Mouse (Mus musculus) neural tube, embryonic 12.5 days (tissue): ENCODE measurements around the gene Rprd2. TPM values are rescaled to one million over a fixed set of nuclear protein-coding genes. Genes with fewer than 3 reads are reported as not detected.

Experiments
- ATAC-seq: fragments of 200-750 bp; cut with Nextera tagmentation; 2 replicates; pipeline ENCODE4 v1.8.0; 2017; ENCODE audit warnings: low read depth, mild to moderate bottlenecking, moderate TSS enrichment, moderate library complexity; ENCODE audit not compliant: low FRiP score
- H3K27ac ChIP-seq: fragments of 300-500 bp; sonication (generic); 2 replicates; pipeline ENCODE4 v1.5.1; 2016
- H3K27me3 ChIP-seq: fragments of 300-500 bp; sonication (generic); replicated peaks from 2 replicates; pipeline ENCODE4 v1.6.1; 2016; ENCODE audit warnings: mild to moderate bottlenecking
- H3K36me3 ChIP-seq: fragments of 300-500 bp; sonication (generic); 2 replicates; pipeline ENCODE4 v1.6.1; 2016; ENCODE audit warnings: mild to moderate bottlenecking
- H3K4me1 ChIP-seq: fragments of 300-500 bp; sonication (generic); 2 replicates; pipeline ENCODE4 v1.6.1; 2016
- H3K4me2 ChIP-seq: fragments of 300-500 bp; sonication (generic); replicated peaks from 2 replicates; pipeline ENCODE4 v1.6.1; 2016; ENCODE audit warnings: mild to moderate bottlenecking
- H3K4me3 ChIP-seq: fragments of 300-500 bp; sonication (generic); 2 replicates; pipeline ENCODE4 v1.5.1; 2016
- H3K9ac ChIP-seq: fragments of 300-500 bp; sonication (generic); 2 replicates; pipeline ENCODE4 v1.6.1; 2016; ENCODE audit warnings: mild to moderate bottlenecking
- H3K9me3 ChIP-seq: fragments of 300-500 bp; sonication (generic); 2 replicates; pipeline ENCODE4 v1.6.1; 2016; ENCODE audit warnings: mild to moderate bottlenecking
- WGBS: fragments of 180-500 bp; shearing (Covaris S2); methylation state at CpG from one replicate; pipeline ENCODE4 v1.1.7; 2016; 5-methylcytosine and 5-hydroxymethylcytosine counted together
- microRNA-seq: library from miRNA; unstranded; fragments of <30 nt; microRNA quantifications from one replicate; pipeline ENCODE4, GENCODE M21; 2017
- polyA plus RNA-seq: library from polyadenylated mRNA; unstranded; fragments of >200 nt; fragmentation: Nextera tagmentation; extraction: Ambion mirVana; gene quantifications from 2 replicates; pipeline ENCODE4 v1.2.1, GENCODE M21; 2016

Rprd2 gene
- polyA plus RNA-seq, 1 experiment from 2014 or later: 26.2 TPM

DNA sequence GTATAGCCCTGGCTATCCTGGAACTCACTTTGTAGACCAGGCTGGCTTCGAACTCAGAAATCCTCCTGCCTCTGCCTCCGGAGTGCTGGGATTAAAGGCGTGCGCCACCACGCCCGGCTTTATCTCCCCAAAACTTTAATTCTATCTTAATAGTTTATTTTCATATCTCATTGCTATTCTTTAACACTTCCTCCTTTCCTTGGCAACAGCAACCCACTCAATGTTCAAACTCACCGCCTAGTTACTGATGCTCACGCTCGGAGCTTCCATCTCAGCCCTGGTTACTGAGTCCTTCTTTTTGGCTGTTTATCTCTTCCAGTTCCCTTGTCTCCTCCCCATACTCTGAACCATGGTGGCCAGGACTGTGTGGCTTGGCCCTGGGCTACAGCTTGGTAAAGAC, 86.4 kb downstream of the Rprd2 start:
- Histone ChIP-seq H3K4me2 (no peak overlapping the region), H3K9me3 (no peaks in the 10 kb centered on the region), H3K4me1 (no peaks in the 10 kb centered on the region), H3K4me3 (no peak overlapping the region), H3K9ac (no peak overlapping the region), H3K27ac (no peak overlapping the region), H3K36me3 (peaks cover 20% of the 10 kb centered on the region), H3K27me3 (no peaks in the 10 kb centered on the region)
- WGBS: 97% methylated on average over 9 of the region's 9 CpGs
- ATAC-seq: no peak

DNA sequence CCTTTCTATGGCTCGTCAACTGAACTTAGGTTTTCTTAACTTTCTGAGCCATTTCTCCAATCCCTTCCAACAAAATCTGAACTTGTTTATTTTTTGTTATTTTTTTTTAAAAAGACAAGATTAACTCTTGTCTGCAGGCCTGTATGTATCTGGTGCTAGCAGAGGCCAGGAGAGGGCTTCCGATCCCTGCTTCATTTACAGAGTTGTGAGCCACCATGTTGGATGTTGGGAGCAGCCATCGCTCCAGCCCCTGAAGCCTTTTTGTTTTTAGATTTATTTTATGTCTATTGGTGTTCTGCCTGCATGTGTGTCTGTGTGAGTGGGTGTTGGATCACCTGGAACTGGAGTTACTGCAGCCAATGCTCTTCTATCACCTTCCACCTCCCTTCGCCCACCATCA, 86.9 kb downstream of the Rprd2 start:
- no peaks in the 10 kb centered on the region for H3K27me3 ChIP-seq
- H3K4me3 ChIP-seq: no peak overlapping the region
- H3K9ac ChIP-seq: no peak overlapping the region
- WGBS: 94% methylated on average over 4 of the region's 4 CpGs
- H3K9me3 ChIP-seq: no peaks in the 10 kb centered on the region
- no peaks in the 10 kb centered on the region for H3K4me1 ChIP-seq
- no peak overlapping the region for H3K4me2 ChIP-seq
- no peak overlapping the region for H3K27ac ChIP-seq
- no peak for ATAC-seq
- H3K36me3 ChIP-seq: peaks cover 17% of the 10 kb centered on the region

DNA sequence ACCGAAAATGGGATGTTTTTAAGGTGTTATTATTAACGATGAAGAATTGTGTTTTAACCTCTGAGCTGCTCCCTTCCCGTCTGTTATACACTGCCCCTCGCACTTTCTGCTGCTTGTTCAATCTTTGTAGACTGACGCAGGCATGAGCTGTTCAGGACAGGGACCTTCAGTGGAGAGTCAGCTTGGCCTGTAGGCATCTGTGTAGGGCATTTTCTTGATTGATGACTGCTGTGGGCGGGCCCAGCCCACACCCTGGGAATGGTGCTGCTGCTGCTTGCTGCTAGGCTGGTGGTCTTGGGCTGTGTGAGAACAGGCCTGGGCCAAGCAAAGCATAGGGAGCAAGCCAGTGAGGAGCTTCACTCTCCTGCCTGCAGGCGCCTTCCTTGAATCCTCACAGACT, 88.2 kb downstream of the Rprd2 start:
- Histone ChIP-seq H3K36me3 (peaks cover 10% of the 10 kb centered on the region; the same call in 1 of the 2 replicates), H3K9me3 (no peaks in the 10 kb centered on the region), H3K27ac (no peak overlapping the region), H3K4me1 (no peaks in the 10 kb centered on the region), H3K4me2 (no peak overlapping the region), H3K4me3 (no peak overlapping the region), H3K9ac (no peak overlapping the region), H3K27me3 (no peaks in the 10 kb centered on the region)
- 73% methylated on average over 7 of the region's 7 CpGs for WGBS
- no peak for ATAC-seq

DNA sequence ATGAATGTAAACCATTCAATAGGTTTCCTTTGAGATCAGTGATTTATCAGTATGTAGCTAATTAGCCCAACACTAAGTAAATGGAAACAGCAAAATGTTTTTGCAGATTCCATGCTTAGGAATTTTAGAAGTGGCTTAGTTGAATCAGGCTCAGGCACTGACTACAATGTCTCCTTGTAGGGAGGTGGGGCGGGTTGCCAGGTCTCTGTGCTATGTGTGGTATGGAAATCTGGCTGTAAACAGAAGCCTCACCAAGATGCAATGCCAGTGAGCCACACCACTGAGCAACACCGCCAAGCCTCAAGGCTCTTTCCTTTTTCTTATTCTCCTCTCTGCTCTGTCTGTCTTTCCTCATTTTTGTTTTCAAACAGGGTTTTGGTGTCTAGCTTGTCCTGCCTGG, 89.8 kb downstream of the Rprd2 start:
- WGBS: 90% methylated on average over 2 of the region's 2 CpGs
- Histone ChIP-seq H3K9ac (no peak overlapping the region), H3K4me1 (no peaks in the 10 kb centered on the region), H3K4me3 (no peak overlapping the region), H3K27me3 (no peaks in the 10 kb centered on the region), H3K4me2 (no peak overlapping the region), H3K9me3 (no peaks in the 10 kb centered on the region), H3K27ac (no peak overlapping the region), H3K36me3 (no peaks in the 10 kb centered on the region)
- no peak for ATAC-seq

DNA sequence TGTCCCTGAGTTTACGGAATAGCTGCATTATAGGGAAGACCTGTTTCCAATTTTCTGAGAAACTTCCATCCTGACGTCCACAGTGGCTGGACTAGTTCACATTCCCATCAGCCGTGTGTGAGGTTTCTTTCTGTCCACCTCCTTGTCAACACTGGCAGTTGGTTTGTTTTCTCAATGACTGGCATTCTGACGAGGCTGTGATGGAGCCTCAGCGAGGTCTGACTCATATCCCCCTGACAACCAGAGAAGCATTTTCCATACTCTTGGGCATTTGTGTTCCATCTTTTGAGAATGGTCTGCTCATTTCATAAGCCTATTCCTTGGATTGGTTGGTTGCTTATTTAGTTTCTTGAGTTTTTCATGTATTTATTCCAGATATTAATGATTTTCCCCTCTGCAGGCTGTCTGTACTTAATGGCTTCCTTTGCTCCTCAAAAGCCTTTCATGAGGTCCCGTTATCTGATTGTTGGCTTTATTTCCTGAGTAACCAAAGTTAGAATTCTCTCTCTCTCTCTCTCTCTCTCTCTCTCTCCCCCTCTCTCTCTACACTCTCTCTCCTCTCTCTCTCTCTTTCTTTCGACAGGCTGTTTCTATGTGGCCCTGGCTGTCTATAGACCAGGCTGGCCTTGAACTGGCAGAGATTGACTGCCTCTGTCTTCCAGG, 91.8 kb downstream of the Rprd2 start:
- Histone ChIP-seq H3K4me2 (no peak overlapping the region), H3K9ac (no peak overlapping the region), H3K4me3 (no peak overlapping the region), H3K4me1 (no peaks in the 10 kb centered on the region), H3K9me3 (no peaks in the 10 kb centered on the region), H3K36me3 (no peaks in the 10 kb centered on the region), H3K27me3 (no peaks in the 10 kb centered on the region), H3K27ac (no peak overlapping the region)
- ATAC-seq: no peak
- 78% methylated on average over 7 of the region's 7 CpGs for WGBS

DNA sequence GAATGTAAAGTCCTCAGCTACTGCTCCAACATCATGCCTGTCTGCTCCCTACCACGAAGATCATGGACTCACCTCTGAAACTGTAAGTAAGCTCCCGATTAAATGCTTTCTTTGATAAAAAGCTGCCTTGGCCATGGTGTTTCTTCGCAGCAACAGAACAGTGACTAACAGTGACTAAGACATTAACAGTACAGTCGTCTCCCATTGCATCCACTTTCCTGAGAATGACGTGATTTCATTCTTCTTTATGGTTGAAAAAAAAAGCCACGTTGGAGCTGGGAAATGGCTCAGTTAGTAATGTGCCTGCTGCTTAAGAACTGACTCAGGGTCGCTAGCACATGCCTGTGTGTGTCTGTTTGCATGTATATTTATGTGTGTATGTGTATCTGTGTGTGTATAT, 92.8 kb downstream of the Rprd2 start:
- no peak overlapping the region for H3K4me2 ChIP-seq
- H3K36me3 ChIP-seq: no peaks in the 10 kb centered on the region
- no peaks in the 10 kb centered on the region for H3K27me3 ChIP-seq
- no peak for ATAC-seq
- H3K4me1 ChIP-seq: no peaks in the 10 kb centered on the region
- WGBS: 86% methylated on average over 7 of the region's 7 CpGs
- no peaks in the 10 kb centered on the region for H3K9me3 ChIP-seq
- no peak overlapping the region for H3K4me3 ChIP-seq
- no peak overlapping the region for H3K9ac ChIP-seq
- no peak overlapping the region for H3K27ac ChIP-seq

DNA sequence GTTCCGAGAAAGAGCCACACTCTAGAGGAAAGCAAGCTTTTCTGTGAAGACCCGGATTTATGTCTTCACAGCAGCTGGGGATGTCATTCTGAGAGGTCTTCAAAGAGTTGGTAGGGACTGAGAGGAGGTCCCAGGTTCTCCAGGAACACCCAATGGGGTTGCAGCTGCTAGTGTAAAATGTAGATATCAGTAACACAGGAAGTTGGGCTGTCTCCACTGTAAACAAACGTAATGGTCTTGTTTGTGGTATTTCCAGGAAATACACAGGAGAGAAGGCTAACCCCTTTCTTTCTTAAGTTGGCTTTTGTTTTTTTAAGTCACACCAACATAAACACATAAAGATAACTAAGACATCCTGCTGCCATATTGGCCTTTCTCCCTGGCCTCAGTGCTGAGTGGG, 96.3 kb downstream of the Rprd2 start:
- H3K36me3 ChIP-seq: no peaks in the 10 kb centered on the region
- no peaks in the 10 kb centered on the region for H3K27me3 ChIP-seq
- no peak overlapping the region for H3K27ac ChIP-seq
- H3K9me3 ChIP-seq: no peaks in the 10 kb centered on the region
- no peak overlapping the region for H3K9ac ChIP-seq
- H3K4me2 ChIP-seq: no peak overlapping the region
- no peak overlapping the region for H3K4me3 ChIP-seq
- ATAC-seq: no peak
- 80% methylated on average over 3 of the region's 3 CpGs for WGBS
- no peaks in the 10 kb centered on the region for H3K4me1 ChIP-seq

DNA sequence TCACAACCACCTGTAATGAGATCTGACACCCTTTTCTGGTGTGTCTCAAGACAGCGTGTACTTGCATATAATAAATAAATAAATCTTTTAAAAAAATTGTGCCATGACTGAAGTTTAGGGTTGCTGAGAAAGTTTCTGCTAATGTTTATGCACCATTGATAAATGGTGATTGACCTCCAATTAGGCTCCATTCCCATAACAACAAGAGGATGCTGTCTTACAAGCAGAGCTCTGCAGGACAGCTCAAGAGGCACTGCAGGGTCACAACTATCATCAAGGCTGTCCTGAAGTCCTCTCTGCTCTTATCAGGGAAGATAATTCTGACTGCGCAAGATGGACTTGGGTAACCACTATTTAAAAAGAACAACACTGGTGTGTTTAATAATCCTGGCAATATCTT, 100.5 kb downstream of the Rprd2 start:
- no peak for ATAC-seq
- H3K27ac ChIP-seq: no peak overlapping the region
- H3K4me3 ChIP-seq: no peak overlapping the region
- no peak overlapping the region for H3K9ac ChIP-seq
- no peaks in the 10 kb centered on the region for H3K36me3 ChIP-seq
- no peaks in the 10 kb centered on the region for H3K4me1 ChIP-seq
- 89% methylated on average over 2 of the region's 2 CpGs for WGBS
- no peaks in the 10 kb centered on the region for H3K27me3 ChIP-seq
- H3K4me2 ChIP-seq: no peak overlapping the region
- H3K9me3 ChIP-seq: 0 out of 2 replicates have a peak, but pooled peaks cover 3% of the 10 kb centered on the region

DNA sequence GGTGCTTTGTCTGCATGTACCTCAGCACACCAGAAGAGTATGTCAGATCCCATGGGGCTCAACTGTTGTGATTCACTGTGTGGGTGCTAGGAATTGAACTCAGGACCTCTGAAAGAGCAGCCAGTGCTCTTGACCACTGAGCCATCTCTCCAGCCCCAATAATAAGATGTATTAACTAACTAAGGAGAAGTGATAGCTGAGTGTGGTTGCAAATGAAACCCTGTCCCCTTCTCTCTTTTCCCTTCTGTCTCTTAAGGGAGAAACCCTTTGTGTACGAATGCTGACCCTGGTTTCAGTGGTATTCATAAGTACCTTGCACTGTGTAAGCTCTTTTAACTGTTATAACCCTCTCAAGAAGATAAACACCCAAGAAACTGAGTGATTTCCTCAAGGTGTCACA, 102.6 kb downstream of the Rprd2 start:
- Histone ChIP-seq H3K4me3 (no peak overlapping the region), H3K36me3 (no peaks in the 10 kb centered on the region), H3K27ac (no peak overlapping the region), H3K9ac (no peak overlapping the region), H3K27me3 (no peaks in the 10 kb centered on the region), H3K4me1 (no peaks in the 10 kb centered on the region), H3K9me3 (0 out of 2 replicates have a peak, but pooled peaks cover 10% of the 10 kb centered on the region), H3K4me2 (no peak overlapping the region)
- ATAC-seq: no peak
- 74% methylated on average over 1 of the region's 1 CpGs for WGBS

Small RNAs within 50 kb of the gene (microRNA-seq; reads per million reads assigned to microRNA genes)
- not detected for gene Mir7014

Other genes starting within 250 kb of the Rprd2 start
- 34.0 and 35.7 TPM in 2 replicates for gene Golph3l, start 229.9 kb downstream of the Rprd2 start, polyA plus RNA-seq
- gene Ensa, start 193.9 kb downstream of the Rprd2 start, polyA plus RNA-seq: 95.0 and 95.8 TPM in 2 replicates
- gene Mcl1, start 160.1 kb downstream of the Rprd2 start, polyA plus RNA-seq: 87.0 and 91.1 TPM in 2 replicates
- gene Adamtsl4, start 130.9 kb downstream of the Rprd2 start, polyA plus RNA-seq: 0.96 and 1.3 TPM in 2 replicates
- 18.8 and 19.8 TPM in 2 replicates for gene Ecm1, start 79.3 kb downstream of the Rprd2 start, polyA plus RNA-seq
- gene Tars2, start 58.7 kb downstream of the Rprd2 start, polyA plus RNA-seq: 43.6 and 47.4 TPM in 2 replicates
- 49.5 and 50.8 TPM in 2 replicates for gene Prpf3, start 37.0 kb upstream of the Rprd2 start, polyA plus RNA-seq
- gene Mrps21, start 52.7 kb upstream of the Rprd2 start, polyA plus RNA-seq: 345 and 349 TPM in 2 replicates
- 4.7 and 4.8 TPM in 2 replicates for gene Ciart, start 63.4 kb upstream of the Rprd2 start, polyA plus RNA-seq
- gene BC028528, start 73.1 kb upstream of the Rprd2 start, polyA plus RNA-seq: 13.1 and 13.5 TPM in 2 replicates
- gene Aph1a, start 75.1 kb upstream of the Rprd2 start, polyA plus RNA-seq: 26.9 and 36.5 TPM in 2 replicates
- 8.6 and 9.3 TPM in 2 replicates for gene Car14, start 85.8 kb upstream of the Rprd2 start, polyA plus RNA-seq
- gene Anp32e, start 110.4 kb upstream of the Rprd2 start, polyA plus RNA-seq: 277 and 278 TPM in 2 replicates
- 90.0 and 91.9 TPM in 2 replicates for gene Plekho1, start 177.1 kb upstream of the Rprd2 start, polyA plus RNA-seq
- gene Vps45, start 239.6 kb upstream of the Rprd2 start, polyA plus RNA-seq: 48.3 TPM in 2 replicates